Mouse (Mus musculus): Measurements from ENCODE around the gene Pomp. TPM values are rescaled to one million over a fixed set of nuclear protein-coding genes. Genes with fewer than 3 reads are reported as not detected.

Gene Pomp
- polyA plus RNA-seq, 1 experiment from 2014 or later, result 458 TPM

- H3K4me1 ChIP-seq (replicated peaks; ENCODE audit: control insufficient read depth, insufficient read depth, low read length), result peaks cover 4% of the 10 kb centered on the region; the same call in 1 of the 2 replicates
Measured at GRCm38 (mm10) chr5:147916171-147916570, 55.9 kb downstream of the Pomp start.

DNA sequence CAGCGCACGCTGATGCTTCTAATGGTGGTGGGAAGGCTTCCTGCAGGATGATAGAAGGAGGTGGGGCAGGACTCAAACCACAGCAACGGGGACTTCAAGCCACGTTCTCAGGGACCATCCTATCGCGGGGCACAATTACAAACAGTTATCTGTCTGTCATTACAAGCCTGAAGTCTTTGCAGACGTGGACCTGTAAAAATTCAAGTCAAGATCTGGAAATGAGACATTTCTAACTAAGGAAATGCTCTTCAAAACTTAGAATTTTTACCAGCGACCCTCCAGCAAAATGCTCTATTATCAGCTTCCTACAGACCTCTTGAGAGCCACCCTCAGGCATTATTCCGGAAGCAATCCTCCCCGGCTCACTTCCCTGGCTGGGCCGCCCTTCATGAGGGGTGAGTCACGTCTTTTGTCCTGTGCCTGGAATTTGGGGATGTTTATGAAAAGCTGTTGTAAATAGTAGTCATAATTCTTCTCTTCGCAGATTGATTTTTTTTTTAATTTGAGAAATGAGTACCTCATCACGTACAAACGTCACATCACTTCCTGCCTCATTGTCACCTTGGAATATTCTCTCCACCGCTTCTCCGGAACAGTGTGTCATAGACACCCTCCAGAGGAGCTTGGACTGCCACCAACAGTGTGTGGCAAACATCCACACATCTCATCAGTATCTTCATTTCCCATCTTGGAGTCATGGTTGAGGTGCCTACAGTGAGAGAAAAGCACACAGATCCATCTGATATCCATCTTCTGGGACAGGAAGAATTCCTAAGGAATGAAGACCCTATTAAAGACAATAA is 58.0 kb downstream of the Pomp start:
- no peak for DNase-seq (ENCODE audit: low spot score)
- H3K9ac ChIP-seq (ENCODE audit: low read depth, low read length), result no peak overlapping the region
- no peaks in the 10 kb centered on the region for H3K9me3 ChIP-seq (ENCODE audit: control insufficient read depth, low read length)
- H3K4me2 ChIP-seq, result peak overlapping the region; percentile 53
- peak; percentile 79 for ATAC-seq (replicated peaks; ENCODE audit: low FRiP score)
- H3K36me3 ChIP-seq (ENCODE audit: control insufficient read depth, insufficient read depth, low read length), result no peaks in the 10 kb centered on the region
- peak overlapping the region; percentile 38 for H3K27ac ChIP-seq (ENCODE audit: low read depth, low read length)
- WGBS, result 42% methylated on average over 17 of the region's 17 CpGs
- peaks cover 3% of the 10 kb centered on the region; the same call in 1 of the 2 replicates for H3K4me1 ChIP-seq (replicated peaks; ENCODE audit: control insufficient read depth, insufficient read depth, low read length)
- no peaks in the 10 kb centered on the region for H3K27me3 ChIP-seq (replicated peaks; ENCODE audit: control insufficient read depth, insufficient read depth, low read length)
- H3K4me3 ChIP-seq (ENCODE audit: low read depth, low read length), result no peak overlapping the region

More at GRCm38 (mm10) chr5:147916171-147916570, 55.9 kb downstream of the Pomp start:
- DNase-seq (ENCODE audit: low spot score) (no peak), ATAC-seq (replicated peaks; ENCODE audit: low FRiP score) (no peak)
- WGBS, result 83% methylated on average over 9 of the region's 9 CpGs
- H3K36me3 ChIP-seq (ENCODE audit: control insufficient read depth, insufficient read depth, low read length), result no peaks in the 10 kb centered on the region
- no peak overlapping the region for H3K9ac ChIP-seq (ENCODE audit: low read depth, low read length)
- no peak overlapping the region for H3K4me3 ChIP-seq (ENCODE audit: low read depth, low read length)
- H3K4me2 ChIP-seq, result no peak overlapping the region
- H3K27ac ChIP-seq (ENCODE audit: low read depth, low read length), result no peak overlapping the region
- no peaks in the 10 kb centered on the region for H3K9me3 ChIP-seq (ENCODE audit: control insufficient read depth, low read length)
- H3K27me3 ChIP-seq (replicated peaks; ENCODE audit: control insufficient read depth, insufficient read depth, low read length), result no peaks in the 10 kb centered on the region

DNA sequence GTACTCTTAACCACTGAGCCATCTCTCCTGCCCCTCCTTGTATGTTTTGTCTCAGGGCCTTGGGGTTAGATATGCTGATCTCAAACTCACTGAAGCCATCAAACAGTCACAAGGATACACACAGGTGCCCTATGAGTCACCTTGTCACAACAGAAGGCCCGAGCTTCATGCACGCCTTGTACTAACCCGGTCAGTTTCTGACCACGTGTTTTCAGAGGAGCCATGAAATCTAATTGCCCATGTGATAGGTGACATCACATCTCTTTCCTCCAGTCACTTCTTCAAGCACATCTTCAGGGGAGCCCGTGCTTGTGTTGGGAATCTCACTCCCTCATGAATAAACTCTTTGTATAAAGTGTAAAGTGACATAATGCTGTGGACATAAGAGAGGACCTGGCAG is 64.4 kb downstream of the Pomp start:
- no peak overlapping the region for H3K9ac ChIP-seq (ENCODE audit: low read depth, low read length)
- WGBS, result 77% methylated on average over 5 of the region's 5 CpGs
- DNase-seq (ENCODE audit: low spot score) (no peak), ATAC-seq (replicated peaks; ENCODE audit: low FRiP score) (no peak)
- H3K27ac ChIP-seq (ENCODE audit: low read depth, low read length), result no peak overlapping the region
- H3K36me3 ChIP-seq (ENCODE audit: control insufficient read depth, insufficient read depth, low read length), result no peaks in the 10 kb centered on the region
- no peak overlapping the region for H3K4me3 ChIP-seq (ENCODE audit: low read depth, low read length)
- no peaks in the 10 kb centered on the region for H3K9me3 ChIP-seq (ENCODE audit: control insufficient read depth, low read length)
- no peak overlapping the region for H3K4me2 ChIP-seq
- H3K27me3 ChIP-seq (replicated peaks; ENCODE audit: control insufficient read depth, insufficient read depth, low read length), result no peaks in the 10 kb centered on the region
- H3K4me1 ChIP-seq (replicated peaks; ENCODE audit: control insufficient read depth, insufficient read depth, low read length), result no peaks in the 10 kb centered on the region

Other genes starting within 250 kb of the Pomp start
- gene Flt1, start 134.4 kb upstream of the Pomp start, polyA plus RNA-seq (2014; fragmentation: Nextera tagmentation; extraction: Ambion mirVana), result 11.2 and 11.5 TPM in 2 replicates
- 13.9 and 14.1 TPM in 2 replicates for gene Slc46a3, start 34.4 kb downstream of the Pomp start, polyA plus RNA-seq (2014; fragmentation: Nextera tagmentation; extraction: Ambion mirVana)
- gene Mtus2, start 96.9 kb downstream of the Pomp start, polyA plus RNA-seq (2014; fragmentation: Nextera tagmentation; extraction: Ambion mirVana), result 3.2 and 3.9 TPM in 2 replicates

Data from liver, embryonic 11.5 days (tissue).